Mouse (Mus musculus): ENCODE measurements around the gene Kat7.

DNA sequence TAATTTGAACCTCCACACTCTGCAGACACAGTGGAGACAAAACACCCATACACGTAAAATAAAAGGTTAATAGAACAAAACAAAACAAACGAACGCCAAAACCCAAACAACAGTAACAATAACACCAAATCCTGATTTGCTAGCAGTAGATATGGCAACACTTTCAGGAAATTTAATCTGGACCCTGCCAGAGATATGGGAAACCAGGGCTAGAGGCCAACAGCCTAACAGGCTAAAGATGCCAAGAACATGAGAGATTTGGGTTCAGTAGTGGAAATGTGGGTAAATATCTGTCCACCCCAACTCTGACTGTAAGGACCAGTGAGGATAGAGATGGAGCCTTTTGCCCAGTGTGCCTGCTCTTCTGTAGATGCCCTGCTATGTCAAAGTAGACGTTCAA, 52.1 kb downstream of the Kat7 start:
- TF ChIP-seq GATA1 (IDR thresholded peaks at IDR 0.05; ENCODE audit: borderline replicate concordance, low read length) (no peak), FLI1 (IDR thresholded peaks at IDR 0.05; ENCODE audit: low read length) (no peak)

Measured in megakaryocyte, embryonic 14.5 days (primary cell).